Mouse (Mus musculus) E14TG2a.4 (cell line): ENCODE measurements around the gene Gper1.

Experiments
- CTCF ChIP-seq: conservative IDR thresholded peaks from 2 replicates; pipeline ENCODE4 v1.5.1; 2014; ENCODE audit warnings: low read length
- POU5F1 ChIP-seq: IDR thresholded peaks from 2 replicates; pipeline ENCODE4 v1.6.1; 2014; ENCODE audit warnings: low read length, borderline replicate concordance

GRCm38 (mm10) chr5:139389676-139390061 is 33.3 kb upstream of the Gper1 start:
- TF ChIP-seq CTCF: no peak
- TF ChIP-seq POU5F1: no peak
